Mouse (Mus musculus) left cerebral cortex, postnatal 14 days (tissue): ENCODE measurements around the gene Zdhhc13. TPM values are rescaled to one million over a fixed set of nuclear protein-coding genes. Genes with fewer than 3 reads are reported as not detected.

Experiments used
- DNase-seq, 2 experiments: peaks; one replicate each; pipeline ENCODE4 v3.0.0; 2021 to 2022; ENCODE audit warnings: low spot score in 2 of 2, mixed read lengths in 1 of 2
- intact Hi-C: fragments of 180-260 bp; cut with DNase I; formaldehyde crosslinking; loops from one replicate; pipeline ENCODE4 v1.15.1; 2025
- total RNA-seq, 2 experiments: library from RNA; stranded (reverse); gene quantifications; 2 replicates each; pipeline ENCODE4 v1.2.3; 2021

Zdhhc13 gene
- total RNA-seq, 2 experiments from 2014 or later: 28.9 to 29.3 TPM

GRCm38 (mm10) chr7:48834371-48834970 is 45.7 kb downstream of the Zdhhc13 start:
- intact Hi-C loops: no loop called here

GRCm38 (mm10) chr7:48834989-48835626 is 46.3 kb downstream of the Zdhhc13 start:
- intact Hi-C loops: no loop called here
- no peak for DNase-seq

More at GRCm38 (mm10) chr7:48834371-48834970, 45.7 kb downstream of the Zdhhc13 start:
- no peak for DNase-seq

GRCm38 (mm10) chr7:48836949-48837348 is 48.1 kb downstream of the Zdhhc13 start:
- no peak for DNase-seq
- intact Hi-C loops: no loop called here

- no peak for DNase-seq
- intact Hi-C loops: no loop called here
Observed at GRCm38 (mm10) chr7:48838434-48838833, 49.6 kb downstream of the Zdhhc13 start.

GRCm38 (mm10) chr7:48840545-48840944 is 51.7 kb downstream of the Zdhhc13 start:
- DNase-seq: no peak
- intact Hi-C loops: no loop called here

GRCm38 (mm10) chr7:48841538-48841937 is 52.7 kb downstream of the Zdhhc13 start:
- no peak for DNase-seq
- intact Hi-C loops: no loop called here

GRCm38 (mm10) chr7:48842353-48842752 is 53.5 kb downstream of the Zdhhc13 start:
- no peak for DNase-seq
- intact Hi-C loops: no loop called here

- DNase-seq: no peak
- intact Hi-C loops: no loop called here
Observed at GRCm38 (mm10) chr7:48843541-48843940, 54.7 kb downstream of the Zdhhc13 start.

GRCm38 (mm10) chr7:48845213-48845973 is 56.6 kb downstream of the Zdhhc13 start:
- intact Hi-C loops: no loop called here
- DNase-seq: no peak

- intact Hi-C loops: no loop called here
- DNase-seq: no peak
Observed at GRCm38 (mm10) chr7:48846755-48847154, 58.0 kb downstream of the Zdhhc13 start.

GRCm38 (mm10) chr7:48847820-48848650 is 59.2 kb downstream of the Zdhhc13 start, which contains the start of gene Csrp3:
Gene Csrp3 (minus strand): TSS chr7:48848033.
- no peak for DNase-seq
- intact Hi-C loops: no loop called here

GRCm38 (mm10) chr7:48851529-48852104 is 62.8 kb downstream of the Zdhhc13 start:
- intact Hi-C loops: no loop called here
- DNase-seq: no peak

- DNase-seq: no peak
- intact Hi-C loops: no loop called here
Observed at GRCm38 (mm10) chr7:48853496-48853895, 64.7 kb downstream of the Zdhhc13 start.

GRCm38 (mm10) chr7:48855461-48855860 is 66.7 kb downstream of the Zdhhc13 start:
- DNase-seq: no peak
- intact Hi-C loops: no loop called here

- intact Hi-C loops: no loop called here
- no peak for DNase-seq
Observed at GRCm38 (mm10) chr7:48858257-48858656, 69.5 kb downstream of the Zdhhc13 start.

- DNase-seq: no peak
- intact Hi-C loops: no loop called here
Observed at GRCm38 (mm10) chr7:48859362-48859761, 70.6 kb downstream of the Zdhhc13 start.

- intact Hi-C loops: no loop called here
- no peak for DNase-seq
Observed at GRCm38 (mm10) chr7:48860948-48861347, 72.1 kb downstream of the Zdhhc13 start.

GRCm38 (mm10) chr7:48861796-48862195 is 73.0 kb downstream of the Zdhhc13 start:
- no peak for DNase-seq
- intact Hi-C loops: no loop called here

- no peak for DNase-seq
- intact Hi-C loops: no loop called here
Observed at GRCm38 (mm10) chr7:48864199-48864598, 75.4 kb downstream of the Zdhhc13 start.
